Mouse (Mus musculus) frontal cortex, postnatal 25 days (tissue): ENCODE measurements around the gene Gm13276.
"Not testable (repeated sequence)": the region's sequence is repeated elsewhere in the genome, so short reads cannot be mapped to it uniquely, and the experiment has no call there.

Experiments
- DNase-seq, 2 experiments: peaks; one replicate each; pipeline ENCODE4 v3.0.0; 2022; ENCODE audit warnings: low spot score in 2 of 2

Gene Gm13276

DNA sequence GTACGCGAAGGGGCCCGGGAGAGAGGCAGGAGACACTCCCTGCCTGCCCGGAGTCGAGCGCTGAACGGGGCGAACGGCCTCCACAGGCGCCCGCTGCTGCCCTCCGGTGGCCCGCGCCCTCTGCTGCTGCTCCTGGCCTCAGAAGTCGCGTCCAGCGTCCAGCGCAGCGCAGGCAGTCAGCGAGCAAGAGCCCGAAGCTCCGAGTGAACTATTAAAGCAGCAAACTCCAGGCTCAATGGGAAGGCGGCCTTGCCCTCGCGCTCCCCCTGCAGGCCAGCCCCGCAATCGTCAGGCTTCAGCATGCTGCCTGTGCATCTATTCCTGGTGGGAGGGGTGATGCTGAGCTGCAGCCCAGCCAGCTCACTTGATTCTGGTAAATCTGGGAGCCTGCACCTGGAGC, at the start of gene Gm13276:
Gene Gm13276, plus strand, starts transcription at position 301 of the 400 bp plus-strand sequence.
- DNase-seq: not testable (repeated sequence)

DNA sequence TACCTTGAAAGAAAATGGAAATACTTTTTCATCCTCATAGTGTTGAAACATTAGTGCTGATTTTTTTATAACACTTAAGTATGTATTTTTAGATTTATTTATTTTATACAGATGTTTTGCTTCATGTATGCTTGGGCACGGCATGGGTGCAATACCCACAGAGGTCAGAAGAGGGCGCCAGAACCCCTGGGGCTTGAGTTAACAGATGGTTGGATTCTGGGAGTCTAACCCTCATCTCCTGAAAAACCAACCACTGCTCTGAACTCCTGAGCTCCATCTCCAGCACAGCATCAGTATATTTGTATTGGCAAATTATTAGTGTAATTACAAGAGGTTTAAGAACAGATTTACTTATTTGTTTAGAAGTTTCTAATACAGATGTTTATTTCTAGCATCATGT, 47.0 kb upstream of the Gm13276 start:
- DNase-seq: peak; percentile 36 to 37

DNA sequence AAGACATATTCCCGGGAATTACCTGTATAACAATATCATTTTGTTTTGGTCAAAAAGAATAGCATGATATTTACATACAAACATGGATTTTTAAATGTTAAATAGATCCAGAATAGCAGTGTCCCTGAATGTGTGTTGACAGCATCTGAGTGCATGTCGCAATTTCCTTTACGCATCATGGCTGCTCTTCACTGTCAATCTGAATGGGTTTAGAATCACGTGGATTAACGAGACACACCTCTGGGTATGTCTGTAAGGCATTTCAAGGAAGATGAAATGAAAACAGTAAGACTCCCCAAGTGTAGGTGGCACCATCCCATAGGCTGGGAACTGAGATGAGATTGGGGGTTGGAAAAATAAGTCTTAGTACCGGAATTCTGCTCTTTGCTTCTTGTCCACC, 46.5 kb upstream of the Gm13276 start:
- DNase-seq: no peak

DNA sequence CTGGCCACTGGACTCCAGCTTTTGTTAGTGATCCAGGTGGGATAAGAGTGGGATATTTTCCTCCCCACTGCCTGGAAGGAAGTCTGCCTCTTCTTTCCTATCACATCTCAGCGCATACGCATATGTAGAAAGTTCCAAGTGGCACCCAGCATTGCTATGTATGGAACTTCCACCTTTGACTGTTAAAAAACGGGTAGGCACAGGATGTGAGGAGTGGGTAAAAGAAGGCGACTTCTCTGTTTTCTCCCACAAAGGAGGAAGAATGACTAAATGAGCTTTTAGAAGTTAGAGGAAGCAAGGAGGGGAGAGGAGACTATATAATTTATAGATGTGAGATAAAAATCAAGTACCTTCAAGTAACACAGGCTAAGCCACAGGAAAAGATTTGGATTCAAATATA, 44.1 kb upstream of the Gm13276 start:
- DNase-seq: no peak

DNA sequence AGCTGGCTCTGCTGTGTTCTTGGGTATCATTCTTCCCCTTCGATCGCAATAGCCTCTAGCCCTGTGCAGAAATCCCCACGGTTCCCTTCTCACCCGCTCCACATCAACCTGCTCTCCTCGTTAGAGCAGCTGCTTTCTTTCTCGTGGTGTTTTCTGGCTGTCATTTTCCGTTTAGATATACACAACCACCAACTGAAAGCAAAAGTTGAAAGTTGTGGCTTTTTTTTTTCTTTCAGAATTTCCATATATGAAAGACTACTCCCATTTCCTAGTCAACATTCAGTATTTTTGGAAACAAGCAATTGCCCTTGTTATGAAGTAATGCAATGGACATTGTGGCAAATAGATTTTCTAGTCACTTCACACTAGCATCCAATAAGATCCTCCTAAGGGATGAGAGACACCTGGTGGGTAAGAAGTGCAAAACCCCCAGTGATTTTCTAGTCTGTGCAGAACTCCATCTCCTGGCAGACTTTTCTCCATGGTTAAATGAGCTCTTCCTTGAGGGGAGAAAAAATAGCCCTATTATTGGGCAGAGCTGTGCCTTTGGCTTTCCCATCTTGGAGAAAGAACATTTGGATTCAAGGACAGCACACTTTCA, 42.6 kb upstream of the Gm13276 start:
- DNase-seq: no peak

DNA sequence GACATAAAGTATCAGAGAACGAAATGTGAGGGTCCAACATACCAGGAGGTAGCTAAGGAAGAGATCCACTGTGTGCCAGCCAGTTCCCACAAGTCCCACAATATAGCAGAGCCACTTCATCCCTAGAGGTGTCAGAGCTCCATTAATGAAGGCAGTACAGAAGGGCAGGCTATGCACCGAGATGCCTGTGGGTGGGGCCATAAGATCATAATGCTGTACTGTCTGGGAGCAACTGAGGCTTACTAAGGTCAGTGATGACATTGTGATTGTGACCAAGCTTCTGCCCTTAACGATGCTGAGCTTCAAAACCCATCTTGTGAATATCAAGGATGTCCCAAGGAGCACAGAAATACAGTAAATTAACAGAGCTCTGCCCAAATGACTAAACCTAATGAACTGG, 41.3 kb upstream of the Gm13276 start:
- no peak for DNase-seq

DNA sequence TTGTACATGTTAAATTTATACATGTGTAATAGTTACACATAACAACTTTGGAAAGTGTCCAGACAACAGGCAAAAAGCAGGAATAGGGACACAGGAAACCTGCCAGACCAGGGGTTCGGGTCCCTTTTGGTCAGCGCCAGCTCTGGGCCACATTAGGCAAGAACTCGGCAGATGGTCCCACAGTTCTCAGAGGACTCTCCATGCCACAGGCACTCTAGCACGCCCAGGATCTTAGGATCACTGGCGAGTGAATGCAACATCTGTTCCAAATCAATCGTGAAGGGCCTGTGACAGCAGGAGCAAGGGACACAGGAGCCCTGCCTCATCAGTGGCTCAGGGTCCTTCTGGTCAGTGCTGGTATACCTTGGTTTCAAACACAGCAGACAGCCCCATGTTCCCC, 35.6 kb upstream of the Gm13276 start:
- DNase-seq: no peak

DNA sequence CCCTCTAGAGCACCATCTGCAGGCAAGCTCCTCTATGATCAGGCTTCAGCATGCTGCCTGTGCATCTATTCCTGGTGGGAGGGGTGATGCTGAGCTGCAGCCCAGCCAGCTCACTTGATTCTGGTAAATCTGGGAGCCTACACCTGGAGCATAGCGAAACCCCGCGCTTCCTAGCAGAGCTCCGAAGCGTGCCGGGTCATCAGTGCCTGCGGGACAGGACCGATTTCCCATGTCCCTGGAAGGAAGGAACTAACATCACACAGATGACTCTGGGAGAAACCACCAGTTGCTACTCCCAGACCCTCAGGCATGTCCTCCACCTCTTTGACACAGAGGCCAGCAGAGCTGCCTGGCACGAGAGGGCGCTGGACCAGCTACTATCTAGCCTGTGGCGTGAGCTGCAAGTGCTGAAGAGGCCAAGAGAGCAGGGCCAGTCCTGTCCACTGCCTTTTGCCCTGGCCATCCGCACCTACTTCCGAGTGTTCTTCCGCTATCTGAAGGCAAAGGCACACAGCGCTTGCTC, 30.6 kb upstream of the Gm13276 start, which contains the start of gene Gm13271:
Gene Gm13271, plus strand, starts transcription at position 51 of the 523 bp plus-strand sequence.
- peak; percentile 70 to 80 for DNase-seq

DNA sequence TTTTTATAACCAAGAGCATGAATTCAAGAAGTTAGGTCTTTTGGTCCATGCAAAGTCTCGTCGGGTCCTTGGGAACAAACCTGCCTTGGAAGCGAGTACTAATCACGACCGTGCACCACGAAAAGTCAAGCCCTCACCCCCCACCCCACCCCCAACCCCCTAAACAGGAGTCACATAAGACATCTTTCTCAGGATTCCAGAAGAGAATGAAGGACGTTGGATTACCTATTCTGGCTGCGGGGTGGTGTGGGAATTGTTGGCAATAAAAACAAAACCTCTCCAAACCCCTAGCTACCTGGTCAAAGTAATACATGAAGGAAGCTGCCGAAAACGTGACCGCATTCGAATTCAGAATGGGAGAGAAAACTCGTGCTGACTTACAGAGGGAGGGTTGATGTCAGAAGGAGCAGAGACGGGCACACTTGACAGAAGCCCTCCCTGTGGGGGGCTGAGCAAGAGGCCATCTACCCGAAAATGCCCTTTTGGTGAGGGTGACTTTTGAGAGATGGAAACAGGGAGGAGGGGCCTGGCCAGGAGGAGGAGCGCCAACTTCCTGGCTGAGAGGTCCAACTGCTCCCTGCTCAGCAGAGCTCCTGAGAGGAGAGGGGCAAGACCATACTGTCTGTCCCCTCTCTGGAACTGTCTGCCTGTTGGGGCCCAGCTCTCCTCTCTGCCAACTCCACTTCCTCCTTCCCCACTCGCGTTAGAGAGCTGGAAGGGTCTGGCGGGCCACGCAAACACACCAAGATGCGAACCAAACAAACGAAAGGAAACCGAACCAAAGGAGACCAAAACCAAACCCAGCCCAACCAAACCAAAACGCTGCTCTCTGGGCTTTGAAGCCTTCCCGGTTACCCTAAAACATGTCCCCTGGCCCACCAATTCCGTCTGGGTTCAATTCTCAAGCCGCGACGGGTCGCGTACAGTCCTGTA, 28.7 kb upstream of the Gm13276 start:
- not testable (repeated sequence) for DNase-seq

DNA sequence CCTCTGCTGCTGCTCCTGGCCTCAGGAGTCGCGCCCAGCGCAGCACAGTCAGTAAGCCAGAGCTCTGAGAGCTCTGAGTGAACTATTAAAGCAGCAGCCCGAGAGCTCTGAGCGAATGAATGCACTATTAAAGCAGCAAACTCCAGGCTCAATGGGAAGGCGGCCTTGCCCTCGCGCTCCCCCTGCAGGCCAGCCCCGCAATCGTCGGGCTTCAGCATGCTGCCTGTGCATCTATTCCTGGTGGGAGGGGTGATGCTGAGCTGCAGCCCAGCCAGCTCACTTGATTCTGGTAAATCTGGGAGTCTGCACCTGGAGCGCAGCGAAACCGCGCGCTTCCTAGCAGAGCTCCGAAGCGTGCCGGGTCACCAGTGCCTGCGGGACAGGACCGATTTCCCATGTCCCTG, 27.9 kb upstream of the Gm13276 start:
- peak; percentile 97 to 98 for DNase-seq

DNA sequence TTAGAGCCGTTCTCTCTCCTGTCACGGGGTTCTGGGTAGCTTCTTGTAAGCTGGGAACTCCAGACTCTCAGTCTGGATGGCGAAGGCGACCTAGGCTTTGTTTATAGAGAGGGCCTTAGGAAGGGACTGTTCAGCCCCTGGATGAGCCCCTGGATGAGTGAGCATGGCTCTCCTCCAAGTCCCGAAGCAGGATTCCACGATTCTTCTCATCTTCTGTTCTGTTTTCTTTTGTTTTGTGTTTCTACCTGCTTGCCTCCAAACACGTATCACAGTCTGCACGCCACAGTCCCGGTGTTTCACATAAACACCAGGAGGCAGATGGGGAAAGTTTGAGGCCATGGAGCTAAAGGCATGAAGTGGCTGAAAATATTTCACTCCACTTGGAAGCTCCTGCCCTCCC, 26.8 kb upstream of the Gm13276 start:
- not testable (repeated sequence) for DNase-seq

DNA sequence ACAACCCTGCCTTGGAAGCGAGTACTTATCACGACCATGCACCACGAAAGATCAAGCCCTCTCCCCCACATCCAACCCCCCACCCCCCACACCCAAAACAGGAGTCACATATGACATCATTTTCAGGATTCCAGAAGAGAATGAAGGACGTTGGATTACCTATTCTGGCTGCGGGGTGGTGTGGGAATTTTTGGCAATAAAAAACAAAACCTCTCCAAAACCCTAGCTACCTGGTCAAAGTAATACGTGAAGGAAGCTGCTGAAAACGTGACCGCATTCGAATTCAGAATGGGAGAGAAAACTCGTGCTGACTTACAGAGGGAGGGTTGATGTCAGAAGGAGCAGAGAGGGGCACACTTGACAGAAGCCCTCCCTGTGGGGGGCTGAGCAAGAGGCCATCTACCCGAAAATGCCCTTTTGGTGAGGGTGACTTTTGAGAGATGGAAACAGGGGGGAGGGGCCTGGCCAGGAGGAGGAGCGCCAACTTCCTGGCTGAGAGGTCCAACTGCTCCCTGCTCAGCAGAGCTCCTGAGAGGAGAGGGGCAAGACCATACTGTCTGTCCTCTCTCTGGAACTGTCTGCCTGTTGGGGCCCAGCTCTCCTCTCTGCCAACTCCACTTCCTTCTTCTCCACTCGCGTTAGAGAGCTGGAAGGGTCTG, 25.8 kb upstream of the Gm13276 start, which contains the start of gene Gm13283:
Gene Gm13283, plus strand, starts transcription at position 510 of the 659 bp plus-strand sequence.
- peak; percentile 32 to 49 for DNase-seq

DNA sequence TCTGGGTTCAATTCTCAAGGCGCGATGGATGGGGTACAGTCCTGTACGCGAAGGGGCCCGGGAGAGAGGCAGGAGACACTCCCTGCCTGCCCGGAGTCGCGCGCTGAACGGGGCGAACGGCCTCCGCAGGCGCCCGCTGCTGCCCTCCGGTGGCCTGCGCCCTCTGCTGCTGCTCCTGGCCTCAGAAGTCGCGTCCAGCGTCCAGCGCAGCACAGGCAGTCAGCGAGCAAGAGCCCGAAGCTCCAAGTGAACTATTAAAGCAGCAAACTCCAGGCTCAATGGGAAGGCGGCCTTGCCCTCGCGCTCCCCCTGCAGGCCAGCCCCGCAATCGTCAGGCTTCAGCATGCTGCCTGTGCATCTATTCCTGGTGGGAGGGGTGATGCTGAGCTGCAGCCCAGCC, 25.1 kb upstream of the Gm13276 start:
- DNase-seq: peak in 1 of 2 experiments; percentile 24

DNA sequence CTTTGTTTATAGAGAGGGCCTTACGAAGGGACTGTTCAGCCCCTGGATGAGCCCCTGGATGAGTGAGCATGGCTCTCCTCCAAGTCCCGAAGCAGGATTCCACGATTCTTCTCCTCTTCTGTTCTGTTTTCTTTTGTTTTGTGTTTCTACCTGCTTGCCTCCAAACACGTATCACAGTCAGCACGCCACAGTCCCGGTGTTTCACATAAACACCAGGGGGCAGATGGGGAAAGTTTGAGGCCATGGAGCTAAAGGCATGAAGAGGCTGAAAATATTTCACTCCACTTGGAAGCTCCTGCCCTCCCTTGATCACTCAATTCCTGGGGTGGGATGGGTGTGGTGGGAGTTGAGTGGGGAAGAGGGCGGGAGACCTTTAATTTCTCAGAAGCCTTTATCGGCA, 23.7 kb upstream of the Gm13276 start:
- peak; percentile 74 to 75 for DNase-seq

DNA sequence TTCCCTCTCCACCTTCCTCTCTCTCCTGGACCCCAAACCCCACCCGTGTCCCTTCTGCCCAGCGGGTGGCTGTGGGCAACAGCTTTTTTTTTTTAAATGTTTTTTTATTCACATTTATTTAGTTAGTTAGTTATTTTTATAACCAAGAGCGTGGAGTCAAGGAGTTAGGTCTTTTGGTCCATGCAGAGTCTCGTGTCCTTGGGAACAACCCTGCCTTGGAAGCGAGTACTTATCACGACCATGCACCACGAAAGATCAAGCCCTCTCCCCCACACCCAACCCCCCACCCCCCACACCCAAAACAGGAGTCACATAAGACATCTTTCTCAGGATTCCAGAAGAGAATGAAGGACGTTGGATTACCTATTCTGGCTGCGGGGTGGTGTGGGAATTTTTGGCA, 23.2 kb upstream of the Gm13276 start:
- DNase-seq: not testable (repeated sequence)

DNA sequence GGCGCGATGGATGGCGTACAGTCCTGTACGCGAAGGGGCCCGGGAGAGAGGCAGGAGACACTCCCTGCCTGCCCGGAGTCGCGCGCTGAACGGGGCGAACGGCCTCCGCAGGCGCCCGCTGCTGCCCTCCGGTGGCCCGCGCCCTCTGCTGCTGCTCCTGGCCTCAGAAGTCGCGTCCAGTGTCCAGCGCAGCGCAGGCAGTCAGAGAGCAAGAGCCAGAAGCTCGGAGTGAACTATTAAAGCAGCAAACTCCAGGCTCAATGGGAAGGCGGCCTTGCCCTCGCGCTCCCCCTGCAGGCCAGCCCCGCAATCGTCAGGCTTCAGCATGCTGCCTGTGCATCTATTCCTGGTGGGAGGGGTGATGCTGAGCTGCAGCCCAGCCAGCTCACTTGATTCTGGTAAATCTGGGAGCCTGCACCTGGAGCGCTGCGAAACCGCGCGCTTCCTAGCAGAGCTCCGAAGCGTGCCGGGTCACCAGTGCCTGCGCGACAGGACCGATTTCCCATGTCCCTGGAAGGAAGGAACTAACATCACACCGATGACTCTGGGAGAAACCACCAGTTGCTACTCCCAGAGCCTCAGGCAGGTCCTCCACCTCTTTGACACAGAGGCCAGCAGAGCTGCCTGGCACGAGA, 22.0 kb upstream of the Gm13276 start:
- not testable (repeated sequence) for DNase-seq

DNA sequence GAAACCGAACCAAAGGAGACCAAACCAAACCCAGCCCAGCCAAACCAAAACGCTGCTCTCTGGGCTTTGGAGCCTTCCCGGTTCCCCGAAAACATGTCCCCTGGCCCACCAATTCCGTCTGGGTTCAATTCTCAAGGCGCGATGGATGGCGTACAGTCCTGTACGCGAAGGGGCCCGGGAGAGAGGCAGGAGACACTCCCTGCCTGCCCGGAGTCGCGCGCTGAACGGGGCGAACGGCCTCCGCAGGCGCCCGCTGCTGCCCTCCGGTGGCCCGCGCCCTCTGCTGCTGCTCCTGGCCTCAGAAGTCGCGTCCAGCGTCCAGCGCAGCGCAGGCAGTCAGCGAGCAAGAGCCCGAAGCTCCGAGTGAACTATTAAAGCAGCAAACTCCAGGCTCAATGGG, 12.0 kb upstream of the Gm13276 start, which contains the start of gene Gm13290:
Gene Gm13290, plus strand, starts transcription at position 301 of the 400 bp plus-strand sequence.
- not testable (repeated sequence) for DNase-seq

DNA sequence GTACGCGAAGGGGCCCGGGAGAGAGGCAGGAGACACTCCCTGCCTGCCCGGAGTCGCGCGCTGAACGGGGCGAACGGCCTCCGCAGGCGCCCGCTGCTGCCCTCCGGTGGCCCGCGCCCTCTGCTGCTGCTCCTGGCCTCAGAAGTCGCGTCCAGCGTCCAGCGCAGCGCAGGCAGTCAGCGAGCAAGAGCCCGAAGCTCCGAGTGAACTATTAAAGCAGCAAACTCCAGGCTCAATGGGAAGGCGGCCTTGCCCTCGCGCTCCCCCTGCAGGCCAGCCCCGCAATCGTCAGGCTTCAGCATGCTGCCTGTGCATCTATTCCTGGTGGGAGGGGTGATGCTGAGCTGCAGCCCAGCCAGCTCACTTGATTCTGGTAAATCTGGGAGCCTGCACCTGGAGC, 8.9 kb upstream of the Gm13276 start, which contains the start of gene Gm13289:
Gene Gm13289, plus strand, starts transcription at position 301 of the 400 bp plus-strand sequence.
- not testable (repeated sequence) for DNase-seq

DNA sequence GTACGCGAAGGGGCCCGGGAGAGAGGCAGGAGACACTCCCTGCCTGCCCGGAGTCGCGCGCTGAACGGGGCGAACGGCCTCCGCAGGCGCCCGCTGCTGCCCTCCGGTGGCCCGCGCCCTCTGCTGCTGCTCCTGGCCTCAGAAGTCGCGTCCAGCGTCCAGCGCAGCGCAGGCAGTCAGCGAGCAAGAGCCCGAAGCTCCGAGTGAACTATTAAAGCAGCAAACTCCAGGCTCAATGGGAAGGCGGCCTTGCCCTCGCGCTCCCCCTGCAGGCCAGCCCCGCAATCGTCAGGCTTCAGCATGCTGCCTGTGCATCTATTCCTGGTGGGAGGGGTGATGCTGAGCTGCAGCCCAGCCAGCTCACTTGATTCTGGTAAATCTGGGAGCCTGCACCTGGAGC, 6.0 kb upstream of the Gm13276 start, which contains the start of gene Gm13272:
Gene Gm13272, plus strand, starts transcription at position 301 of the 400 bp plus-strand sequence.
- DNase-seq: not testable (repeated sequence)

DNA sequence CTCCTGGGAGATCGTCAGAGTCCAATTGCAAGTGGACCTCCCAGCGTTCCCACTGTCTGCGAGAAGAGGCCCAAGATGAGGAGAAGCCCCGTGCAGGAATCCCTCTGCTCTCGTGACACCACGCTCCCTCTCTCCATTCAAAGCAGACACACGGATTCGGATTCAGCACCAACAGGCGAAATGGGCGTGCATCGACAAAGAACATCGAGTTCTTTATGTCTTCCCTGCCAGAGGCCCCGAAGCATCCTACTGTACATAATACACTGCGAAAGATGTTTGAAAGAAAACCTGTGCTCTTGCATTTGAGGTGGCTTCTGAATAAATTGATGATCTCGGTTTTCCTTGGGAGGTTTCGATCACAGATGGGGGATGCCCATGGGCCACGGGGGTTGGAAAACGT, 5.2 kb upstream of the Gm13276 start:
- not testable (repeated sequence) for DNase-seq

DNA sequence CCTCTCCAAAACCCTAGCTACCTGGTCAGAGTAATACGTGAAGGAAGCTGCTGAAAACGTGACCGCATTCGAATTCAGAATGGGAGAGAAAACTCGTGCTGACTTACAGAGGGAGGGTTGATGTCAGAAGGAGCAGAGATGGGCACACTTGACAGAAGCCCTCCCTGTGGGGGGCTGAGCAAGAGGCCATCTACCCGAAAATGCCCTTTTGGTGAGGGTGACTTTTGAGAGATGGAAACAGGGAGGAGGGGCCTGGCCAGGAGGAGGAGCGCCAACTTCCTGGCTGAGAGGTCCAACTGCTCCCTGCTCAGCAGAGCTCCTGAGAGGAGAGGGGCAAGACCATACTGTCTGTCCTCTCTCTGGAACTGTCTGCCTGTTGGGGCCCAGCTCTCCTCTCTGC, 3.7 kb upstream of the Gm13276 start, which contains the start of gene Ifnz:
Gene Ifnz, plus strand, starts transcription at position 301 of the 400 bp plus-strand sequence.
- not testable (repeated sequence) for DNase-seq
